ENCODE assay signal across 26 mouse cellular contexts in genomic region chr14:99451110-99451795, GRCm38 (mm10).
DNase-seq lines count a peak whose midpoint lies in the region; ATAC-seq and TF ChIP-seq lines count a peak whose summit lies in the region.
"Had no signal": no experiment of that assay in that cellular context is flagged by ENCODE, and none has a peak within 500 bp of the region (broad histone marks: within the 10 kb centered on the region; RNA-seq: fewer than 3 reads in every experiment).

No protein-coding gene starts in this region.

- 76% methylated on average over 11 of the region's 11 CpGs for WGBS in intestine, embryonic 15.5 days
- 86% methylated on average over 11 of the region's 11 CpGs for WGBS in stomach, postnatal 0 days
- WGBS in midbrain, embryonic 16.5 days = 89% methylated on average over 11 of the region's 11 CpGs

- H3K27ac ChIP-seq in intestine, embryonic 15.5 days = no peak overlapping the region
- no peak overlapping the region for H3K27ac ChIP-seq in stomach, postnatal 0 days (replicated peaks)
- no peak overlapping the region for H3K27ac ChIP-seq in midbrain, embryonic 16.5 days (ENCODE audit: low read length)
- H3K27ac ChIP-seq: embryonic facial prominence, embryonic 10.5 days; embryonic facial prominence, embryonic 15.5 days; forebrain, embryonic 12.5 days; hindbrain, postnatal 0 days; left cerebral cortex, adult 2 months; limb, embryonic 13.5 days; lung, embryonic 15.5 days; midbrain, embryonic 10.5 days; midbrain, embryonic 15.5 days; stomach, embryonic 15.5 days had no signal

- no peak overlapping the region for H3K4me3 ChIP-seq in intestine, embryonic 15.5 days (replicated peaks)
- H3K4me3 ChIP-seq in stomach, postnatal 0 days (ENCODE audit: low read depth, low read length) = no peak overlapping the region
- no peak overlapping the region for H3K4me3 ChIP-seq in midbrain, embryonic 16.5 days (ENCODE audit: low read depth, low read length)
- H3K4me3 ChIP-seq: embryonic facial prominence, embryonic 10.5 days; embryonic facial prominence, embryonic 15.5 days; forebrain, embryonic 12.5 days; left cerebral cortex, adult 2 months; limb, embryonic 13.5 days; lung, embryonic 15.5 days; midbrain, embryonic 10.5 days; midbrain, embryonic 15.5 days; stomach, embryonic 15.5 days had no signal

- no peak overlapping the region for H3K4me2 ChIP-seq in intestine, embryonic 15.5 days (replicated peaks)
- H3K4me2 ChIP-seq in stomach, postnatal 0 days (replicated peaks; ENCODE audit: low read depth) = no peak overlapping the region
- H3K4me2 ChIP-seq in midbrain, embryonic 16.5 days (ENCODE audit: low read length) = no peak overlapping the region
- H3K4me2 ChIP-seq: embryonic facial prominence, embryonic 15.5 days; forebrain, embryonic 12.5 days; limb, embryonic 13.5 days; liver, embryonic 11.5 days; lung, embryonic 15.5 days; midbrain, embryonic 15.5 days; stomach, embryonic 15.5 days had no signal

- no peaks in the 10 kb centered on the region for H3K9me3 ChIP-seq in intestine, embryonic 15.5 days
- H3K9me3 ChIP-seq in stomach, postnatal 0 days (ENCODE audit: control insufficient read depth, low read length) = no peaks in the 10 kb centered on the region
- no peaks in the 10 kb centered on the region for H3K9me3 ChIP-seq in midbrain, embryonic 16.5 days (replicated peaks; ENCODE audit: control insufficient read depth, low read length, poor library complexity, severe bottlenecking)
- H3K9me3 ChIP-seq: embryonic facial prominence, embryonic 10.5 days; embryonic facial prominence, embryonic 15.5 days; forebrain, embryonic 12.5 days; limb, embryonic 13.5 days; lung, embryonic 15.5 days; midbrain, embryonic 10.5 days; midbrain, embryonic 15.5 days; stomach, embryonic 15.5 days had no signal

- H3K4me1 ChIP-seq in intestine, embryonic 15.5 days (replicated peaks) = no peaks in the 10 kb centered on the region
- H3K4me1 ChIP-seq in stomach, postnatal 0 days (replicated peaks; ENCODE audit: control insufficient read depth, insufficient read depth) = no peaks in the 10 kb centered on the region
- H3K4me1 ChIP-seq in midbrain, embryonic 16.5 days (ENCODE audit: control insufficient read depth, insufficient read depth, low read length) = no peaks in the 10 kb centered on the region
- H3K4me1 ChIP-seq: embryonic facial prominence, embryonic 10.5 days; forebrain, embryonic 12.5 days; lung, embryonic 15.5 days; midbrain, embryonic 10.5 days; midbrain, embryonic 15.5 days; stomach, embryonic 15.5 days had no signal

- DNase-seq in 416B (ENCODE audit: low read depth) = peak; percentile 28
- DNase-seq in adrenal gland, adult 8-10 months = peak; percentile 77
- peak; percentile 9 for DNase-seq in stomach, postnatal 0 days (ENCODE audit: low spot score)
- DNase-seq in heart, postnatal 14 days = no peak
- no peak for DNase-seq in layer of hippocampus, postnatal 36 days
- DNase-seq: cerebellum, adult 2 months; cerebellum, postnatal 25 days; gastrocnemius, postnatal 14 days; kidney, adult 11 months; kidney, postnatal 14 days; thymus, postnatal 14 days had no signal

- no peaks in the 10 kb centered on the region for H3K36me3 ChIP-seq in intestine, embryonic 15.5 days
- no peaks in the 10 kb centered on the region for H3K36me3 ChIP-seq in stomach, postnatal 0 days (ENCODE audit: control insufficient read depth, insufficient read depth, low read length)
- no peaks in the 10 kb centered on the region for H3K36me3 ChIP-seq in midbrain, embryonic 16.5 days (ENCODE audit: control insufficient read depth, insufficient read depth, low read length)
- H3K36me3 ChIP-seq: embryonic facial prominence, embryonic 10.5 days; embryonic facial prominence, embryonic 15.5 days; forebrain, embryonic 12.5 days; limb, embryonic 13.5 days; lung, embryonic 15.5 days; midbrain, embryonic 10.5 days; midbrain, embryonic 15.5 days; stomach, embryonic 15.5 days had no signal

- ATAC-seq in intestine, embryonic 15.5 days = peak; percentile 36
- ATAC-seq in stomach, postnatal 0 days (ENCODE audit: low FRiP score, low TSS enrichment) = no peak
- ATAC-seq in midbrain, embryonic 16.5 days = no peak
- ATAC-seq: hindbrain, postnatal 0 days; midbrain, embryonic 15.5 days; Patski had no signal

- TF ChIP-seq EP300 in stomach, postnatal 0 days (optimal IDR thresholded peaks at IDR 0.05) = no peak

- no peak overlapping the region for H3K9ac ChIP-seq in intestine, embryonic 15.5 days
- no peak overlapping the region for H3K9ac ChIP-seq in stomach, postnatal 0 days (ENCODE audit: low read length)
- no peak overlapping the region for H3K9ac ChIP-seq in midbrain, embryonic 16.5 days (ENCODE audit: low read depth, low read length)
- H3K9ac ChIP-seq: embryonic facial prominence, embryonic 15.5 days; forebrain, embryonic 12.5 days; limb, embryonic 13.5 days; lung, embryonic 15.5 days; midbrain, embryonic 15.5 days; stomach, embryonic 15.5 days had no signal

- intact Hi-C loops in heart, postnatal 14 days (cut with DNase I) = no loop called here

- no peak for TF ChIP-seq CTCF in stomach, postnatal 0 days (IDR thresholded peaks at IDR 0.05; ENCODE audit: low read depth)

- H3K27me3 ChIP-seq in intestine, embryonic 15.5 days (replicated peaks) = no peaks in the 10 kb centered on the region
- H3K27me3 ChIP-seq in stomach, postnatal 0 days (ENCODE audit: control insufficient read depth, insufficient read depth, low read length) = no peaks in the 10 kb centered on the region
- H3K27me3 ChIP-seq in midbrain, embryonic 16.5 days (ENCODE audit: control insufficient read depth, insufficient read depth, low read depth, low read length) = no peaks in the 10 kb centered on the region
- H3K27me3 ChIP-seq: CH12.LX; embryonic facial prominence, embryonic 15.5 days; forebrain, embryonic 12.5 days; limb, embryonic 13.5 days; lung, embryonic 15.5 days; midbrain, embryonic 15.5 days; Patski; stomach, embryonic 15.5 days had no signal

Comparison
In these comparisons a context has a peak if more than half of its experiments do, and no peak if none do; other contexts are left out.
1. DNase-seq: peak in 416B (single experiment), adrenal gland, adult 8-10 months (single experiment) and stomach, postnatal 0 days (single experiment); none in heart, postnatal 14 days (0 of 2) and layer of hippocampus, postnatal 36 days (0 of 2).